Mouse (Mus musculus): ENCODE measurements around the gene Pi4kb.

The Pi4kb gene

DNA sequence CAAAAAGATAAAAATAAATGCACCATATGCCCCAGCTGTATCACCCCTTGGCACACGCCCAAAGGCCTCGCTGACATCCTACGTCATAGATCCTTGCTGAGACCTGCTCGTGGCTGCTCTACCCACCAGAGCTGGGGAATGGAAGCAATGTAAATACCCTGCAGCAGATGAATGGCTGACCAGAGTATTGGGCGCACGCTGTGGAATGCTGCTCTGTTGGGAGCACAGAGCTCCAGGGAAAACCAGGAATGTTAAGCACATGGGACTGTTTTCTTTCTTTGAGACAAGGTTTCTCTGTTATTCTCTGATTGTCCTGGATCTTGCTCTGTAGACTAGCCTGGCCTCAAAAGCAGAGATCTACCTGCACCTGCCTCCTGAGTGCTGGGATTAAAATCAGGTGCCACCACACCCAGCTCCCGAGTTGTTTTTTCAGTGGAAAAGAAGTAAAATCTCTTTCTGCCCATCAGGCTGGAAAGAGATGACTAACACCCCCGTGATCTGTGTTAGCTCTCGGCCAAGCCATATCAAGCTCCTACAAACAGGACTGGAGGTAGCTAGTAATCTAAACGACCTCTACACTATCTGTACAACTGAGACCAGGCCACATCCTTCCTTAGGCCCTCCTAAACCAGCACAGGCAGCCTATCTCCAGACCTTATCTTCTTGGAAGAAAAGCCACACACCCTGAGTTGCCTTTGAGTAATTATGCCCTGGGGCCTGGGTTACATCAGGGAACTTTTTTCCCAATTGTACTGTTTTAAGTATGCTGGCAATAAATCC, 80.1 kb downstream of the Pi4kb start:
- DNase-seq (ENCODE audit: low read depth, low spot score), result no peak

GRCm38 (mm10) chr3:95056275-95056674, 81.7 kb downstream of the Pi4kb start:
- DNase-seq (ENCODE audit: low read depth, low spot score), result no peak
